Mouse (Mus musculus) 416B (cell line): ENCODE data around the gene Rgs6.

Experiments used
- DNase-seq: peaks from one replicate; pipeline ENCODE4 v3.0.0; 2011; ENCODE audit warnings: low read depth

The Rgs6 gene

DNA sequence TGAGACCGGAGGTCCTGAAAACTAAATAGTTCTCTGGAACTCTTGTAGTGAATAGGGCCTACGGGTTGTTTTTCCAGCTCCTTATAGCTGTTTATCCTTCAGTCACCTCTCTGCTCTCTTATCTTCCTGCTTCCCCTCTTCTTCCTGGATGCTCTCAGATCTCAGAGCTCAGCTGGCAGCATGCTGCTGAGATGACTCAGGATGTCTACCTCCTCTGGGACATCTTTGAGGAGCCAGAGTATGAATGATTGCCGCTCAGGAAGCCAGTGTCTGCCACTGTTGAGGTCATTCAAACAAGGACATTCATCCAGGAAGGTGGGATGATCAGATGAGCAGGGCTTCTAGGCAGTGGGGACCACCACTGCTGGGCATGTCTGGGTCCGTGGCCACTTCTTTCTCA is 498.9 kb downstream of the Rgs6 start:
- no peak for DNase-seq

- DNase-seq: no peak
Observed at GRCm38 (mm10) chr12:83087555-83087954, 499.5 kb downstream of the Rgs6 start.

- DNase-seq: no peak
Observed at GRCm38 (mm10) chr12:83092001-83092400, 503.9 kb downstream of the Rgs6 start.

DNA sequence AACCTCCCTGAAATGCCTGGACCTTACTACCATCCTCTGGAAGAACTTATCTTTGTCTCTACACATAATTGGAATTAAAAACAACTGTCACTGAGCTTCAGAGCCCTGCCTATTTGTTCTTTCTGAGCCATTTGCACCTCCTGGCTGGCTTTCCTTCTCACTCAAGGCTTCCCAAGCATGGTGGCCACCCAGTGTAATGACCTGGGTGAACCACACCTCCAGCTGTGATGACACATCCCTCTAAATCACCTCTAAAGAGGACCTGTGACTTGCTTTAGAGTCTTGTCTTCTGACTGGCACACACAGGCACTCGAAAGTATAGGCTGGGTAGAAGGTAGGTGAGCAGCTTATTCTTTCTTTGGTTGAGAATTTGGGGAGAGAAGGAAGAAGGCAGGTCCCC is 509.7 kb downstream of the Rgs6 start:
- no peak for DNase-seq

DNA sequence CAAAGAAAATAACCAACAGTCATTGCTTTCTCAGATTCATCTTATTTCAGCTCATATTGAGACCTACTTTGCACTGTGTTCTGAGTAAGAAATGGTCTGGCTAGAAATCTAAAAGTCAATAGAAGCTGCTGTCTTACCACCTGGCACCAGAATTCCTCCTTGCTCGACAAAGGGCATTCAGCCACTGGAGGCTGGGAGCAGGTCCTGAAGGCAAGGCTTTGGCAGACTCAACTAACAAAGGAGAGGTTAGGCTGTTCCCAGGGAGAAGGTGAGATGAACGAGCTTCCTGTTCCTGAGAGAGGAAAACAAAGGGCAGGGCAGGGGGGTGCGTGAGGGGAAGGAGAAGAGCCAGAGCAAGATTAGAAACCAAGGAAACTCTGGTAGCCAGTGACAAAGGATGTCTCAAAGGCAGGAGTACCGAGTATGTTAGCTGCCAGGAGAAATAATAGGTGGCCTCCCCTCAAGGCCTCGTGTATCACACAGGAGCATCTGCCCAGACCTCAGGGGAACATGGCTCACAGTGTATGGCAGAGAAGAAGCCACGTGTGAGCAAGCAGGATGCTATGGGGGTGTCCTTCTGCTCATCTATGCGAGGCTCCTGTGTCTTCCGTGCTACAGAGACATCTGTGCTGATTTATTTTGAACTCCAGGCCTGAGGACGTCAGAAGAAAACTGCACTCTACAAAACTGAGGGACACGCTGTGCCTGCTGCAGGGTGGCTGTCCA is 510.7 kb downstream of the Rgs6 start:
- no peak for DNase-seq

DNA sequence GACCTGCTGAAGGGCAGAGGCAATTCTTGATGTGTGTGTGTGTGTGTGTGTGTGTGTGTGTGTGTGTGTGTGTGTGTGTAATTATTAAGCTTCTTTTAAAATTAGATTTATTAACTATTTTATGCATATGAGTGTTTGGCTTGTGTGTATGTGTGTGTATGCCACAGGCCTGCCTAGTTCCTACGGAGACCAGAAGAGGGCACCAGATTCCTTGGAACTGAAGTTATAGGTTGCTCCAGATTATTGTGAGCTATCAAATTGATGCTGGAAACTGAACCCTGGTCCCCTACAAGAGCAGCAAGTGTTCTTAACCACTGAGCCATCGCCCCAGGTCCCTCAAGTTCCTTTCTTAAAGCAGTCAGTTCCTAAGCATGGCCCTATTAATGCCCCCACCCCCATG is 511.8 kb downstream of the Rgs6 start:
- DNase-seq: peak; percentile 18

DNA sequence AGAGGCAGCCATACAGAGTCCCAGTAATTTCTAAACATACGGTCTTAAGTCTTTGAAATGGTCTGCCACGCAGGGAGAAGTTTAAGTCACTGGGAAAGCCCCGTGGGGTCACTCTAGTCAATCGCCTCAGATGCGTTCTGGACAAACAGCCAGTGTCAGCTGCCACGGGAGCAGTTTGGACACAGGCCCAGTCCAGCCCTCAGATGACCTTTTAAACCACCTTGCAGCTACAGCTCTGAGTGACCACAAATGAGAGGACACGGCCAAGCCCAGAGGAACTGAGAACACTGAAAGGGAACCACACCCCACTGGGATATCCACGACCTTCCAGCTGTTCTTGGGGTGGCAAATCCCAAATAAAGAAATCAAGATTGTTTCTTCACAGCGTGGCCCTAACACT is 512.3 kb downstream of the Rgs6 start:
- DNase-seq: no peak

- DNase-seq: no peak
Observed at GRCm38 (mm10) chr12:83100848-83101247, 512.8 kb downstream of the Rgs6 start.

DNA sequence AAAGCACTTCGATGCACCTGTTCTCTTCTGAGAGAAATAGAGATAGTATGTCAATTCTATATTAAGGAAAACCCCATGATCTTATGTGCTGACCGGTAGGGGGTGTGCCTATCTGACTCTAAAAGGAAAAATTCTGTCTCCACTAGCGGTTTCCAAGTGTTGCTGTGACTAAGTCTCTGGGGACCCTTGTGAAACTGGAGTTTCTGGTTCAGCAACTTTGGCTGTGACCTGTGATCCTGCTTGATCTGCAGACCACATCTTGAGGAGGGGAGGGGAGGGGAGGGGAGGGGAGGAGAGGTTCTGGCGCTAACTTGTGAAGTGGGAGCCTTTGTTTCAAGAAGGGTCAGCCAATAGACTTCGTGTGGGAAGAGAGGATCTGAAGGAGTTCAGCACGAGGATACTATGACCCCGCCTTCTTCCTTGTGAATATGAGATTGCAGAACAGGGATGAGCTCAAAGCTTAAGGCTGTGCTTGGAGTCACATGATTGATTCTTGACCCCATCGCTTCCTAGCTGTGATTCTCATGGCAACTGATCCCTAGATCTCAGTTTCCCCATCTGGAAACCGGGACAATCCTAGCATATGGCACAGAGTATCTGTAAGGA is 517.5 kb downstream of the Rgs6 start:
- DNase-seq: no peak

DNA sequence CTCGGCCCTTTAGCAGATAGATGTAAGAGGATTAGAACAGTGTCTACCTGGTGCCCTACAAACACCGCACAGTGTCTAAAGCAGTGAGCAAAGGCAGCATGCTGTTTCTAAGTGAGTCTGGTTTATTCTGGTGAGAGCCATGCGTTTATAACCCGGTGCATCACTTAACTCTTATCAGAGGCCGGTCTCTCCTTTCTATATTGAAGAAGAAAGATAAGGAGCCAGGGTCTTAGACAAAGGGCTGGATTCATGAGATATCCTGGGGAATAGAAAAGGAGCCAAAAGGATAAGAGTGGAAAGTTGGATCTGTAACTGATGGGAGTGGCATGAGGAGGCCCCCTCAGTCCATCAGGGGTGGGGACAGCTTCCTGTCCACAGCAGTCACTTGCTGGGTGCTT is 518.0 kb downstream of the Rgs6 start:
- no peak for DNase-seq

DNA sequence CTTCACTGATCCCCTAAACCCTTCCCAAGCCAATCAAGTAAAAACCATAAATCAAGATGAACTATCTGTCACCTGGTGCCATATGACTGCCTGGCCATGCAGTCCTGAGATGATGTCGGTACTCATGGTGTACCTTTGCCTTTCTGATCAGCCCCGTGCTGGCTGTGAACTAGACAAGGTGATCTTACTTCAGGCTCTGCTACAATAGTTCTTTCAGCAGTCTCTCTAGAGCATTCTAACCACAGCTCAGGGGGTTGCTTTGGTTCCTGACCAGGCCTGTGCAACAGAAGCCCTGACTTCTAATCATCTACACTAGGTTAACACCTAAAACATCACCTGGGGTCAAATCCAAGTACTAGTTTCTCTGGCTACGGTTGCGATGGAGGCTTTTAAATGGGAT is 521.4 kb downstream of the Rgs6 start:
- no peak for DNase-seq

- no peak for DNase-seq
Observed at GRCm38 (mm10) chr12:83109891-83110630, 522.0 kb downstream of the Rgs6 start.

- no peak for DNase-seq
Observed at GRCm38 (mm10) chr12:83110711-83111110, 522.6 kb downstream of the Rgs6 start.

GRCm38 (mm10) chr12:83112283-83112682 is 524.2 kb downstream of the Rgs6 start:
- DNase-seq: no peak

DNA sequence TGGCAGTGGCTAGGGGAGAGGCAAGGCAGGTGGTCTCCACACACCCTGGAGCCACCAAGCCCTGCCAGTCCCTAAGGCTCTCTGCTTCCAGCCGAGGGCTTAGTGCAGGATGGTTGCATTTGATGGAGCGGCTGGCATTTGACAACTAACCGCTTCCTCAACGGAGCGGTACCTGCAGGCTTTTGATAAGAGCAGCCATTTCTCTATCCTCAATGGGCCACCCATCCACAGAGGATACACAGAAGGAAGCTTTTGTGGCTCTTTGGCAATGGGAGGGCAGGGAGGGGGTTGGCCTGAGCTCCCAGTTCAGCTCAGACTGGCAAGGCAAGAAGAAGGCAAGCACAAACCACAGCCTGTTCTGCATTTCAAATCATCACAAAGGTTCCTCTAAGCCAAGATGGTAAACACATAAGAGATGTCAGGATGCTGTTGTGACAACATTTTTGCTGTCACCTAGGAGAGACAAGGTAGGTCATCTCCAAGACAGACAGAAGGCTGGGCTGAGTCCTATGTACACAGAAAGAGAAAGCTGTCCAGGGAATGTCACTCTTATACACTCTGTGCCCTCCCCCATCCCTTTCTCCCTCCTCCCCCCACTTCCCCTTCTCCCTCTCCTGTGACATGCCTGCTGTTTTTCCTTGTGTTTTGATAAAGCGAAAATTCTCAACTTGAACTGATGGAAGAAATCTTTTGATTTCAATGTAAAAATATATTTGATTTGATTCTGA is 525.0 kb downstream of the Rgs6 start:
- no peak for DNase-seq

DNA sequence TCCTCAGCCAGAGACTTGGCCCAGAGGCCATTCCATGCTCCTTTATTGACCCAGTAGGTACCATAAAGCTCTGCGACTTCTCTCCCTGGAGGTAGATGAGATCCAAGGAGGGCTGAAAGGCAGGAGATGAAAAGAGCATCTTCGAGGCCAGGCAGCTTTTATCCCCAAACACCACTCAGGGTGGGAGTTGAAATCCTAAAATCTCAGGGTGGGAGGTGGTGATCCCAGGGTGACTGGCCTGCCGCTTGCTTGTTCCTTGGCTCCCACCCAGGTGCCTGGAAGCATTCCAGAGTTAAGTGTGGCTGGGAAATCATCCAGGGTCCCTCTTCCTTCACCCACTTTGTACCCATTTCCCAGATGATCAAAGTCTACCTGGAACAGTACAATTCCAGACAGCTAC is 525.9 kb downstream of the Rgs6 start:
- DNase-seq: no peak

- peak; percentile 21 for DNase-seq
Observed at GRCm38 (mm10) chr12:83114396-83115053, 526.4 kb downstream of the Rgs6 start.

DNA sequence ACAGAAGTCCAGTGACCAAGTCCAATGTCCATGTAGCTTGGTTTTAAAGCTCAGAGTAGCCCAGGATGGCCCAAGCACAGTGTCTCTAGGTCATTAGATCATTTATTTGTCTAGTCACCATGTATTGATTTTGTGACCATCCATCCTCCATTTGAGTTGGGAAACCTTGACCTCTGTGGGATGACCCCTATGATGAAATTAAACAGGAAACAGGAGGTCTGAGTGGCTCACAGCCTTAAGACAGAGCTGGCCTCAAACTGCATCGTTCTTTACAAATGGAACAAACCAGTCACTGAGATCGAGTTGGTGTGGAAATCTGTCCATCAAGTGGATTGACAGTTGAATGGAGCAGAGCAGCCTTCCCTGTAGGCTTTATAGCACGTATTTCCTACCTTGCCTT is 536.0 kb downstream of the Rgs6 start:
- DNase-seq: peak; percentile 55

DNA sequence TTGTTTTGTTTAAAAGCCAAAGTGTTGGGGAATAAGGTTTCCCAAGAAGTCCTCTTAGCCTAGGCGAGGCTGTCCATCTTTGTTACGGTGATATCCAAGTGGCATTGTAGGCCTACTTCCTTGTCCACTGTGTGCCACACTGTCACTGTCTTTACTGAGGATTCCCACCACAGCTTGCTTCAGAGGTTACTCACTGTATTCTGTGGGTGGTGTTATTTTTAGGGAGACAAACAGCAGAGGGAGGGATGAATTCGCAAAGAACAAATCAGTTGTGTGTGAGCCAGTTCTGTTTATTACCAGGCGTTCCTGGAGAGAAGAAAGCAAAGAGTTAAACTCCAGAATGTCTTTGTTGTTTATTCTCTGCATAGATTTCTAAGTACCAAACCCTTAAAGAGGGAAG is 537.2 kb downstream of the Rgs6 start:
- DNase-seq: no peak

DNA sequence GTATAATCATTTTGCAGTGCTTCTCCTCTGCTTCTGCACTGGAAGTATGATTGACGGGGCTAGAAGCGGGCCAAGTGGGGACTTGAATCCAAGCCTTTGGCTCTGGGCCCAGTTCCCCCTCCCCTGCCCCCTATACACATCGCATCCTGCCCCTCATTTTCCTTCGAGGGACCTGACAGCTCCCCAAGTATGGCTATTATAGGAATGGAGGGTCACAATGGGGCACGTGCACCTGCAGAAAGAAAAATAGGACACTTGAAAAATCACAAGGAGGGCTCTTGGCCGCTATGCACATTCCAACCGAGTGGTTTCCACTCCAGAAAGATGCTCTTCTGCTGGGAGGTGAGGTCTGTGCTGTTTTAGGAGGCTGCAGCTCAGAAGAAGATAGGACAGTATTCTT is 538.8 kb downstream of the Rgs6 start:
- no peak for DNase-seq

- DNase-seq: no peak
Observed at GRCm38 (mm10) chr12:83127955-83128354, 539.9 kb downstream of the Rgs6 start.

DNA sequence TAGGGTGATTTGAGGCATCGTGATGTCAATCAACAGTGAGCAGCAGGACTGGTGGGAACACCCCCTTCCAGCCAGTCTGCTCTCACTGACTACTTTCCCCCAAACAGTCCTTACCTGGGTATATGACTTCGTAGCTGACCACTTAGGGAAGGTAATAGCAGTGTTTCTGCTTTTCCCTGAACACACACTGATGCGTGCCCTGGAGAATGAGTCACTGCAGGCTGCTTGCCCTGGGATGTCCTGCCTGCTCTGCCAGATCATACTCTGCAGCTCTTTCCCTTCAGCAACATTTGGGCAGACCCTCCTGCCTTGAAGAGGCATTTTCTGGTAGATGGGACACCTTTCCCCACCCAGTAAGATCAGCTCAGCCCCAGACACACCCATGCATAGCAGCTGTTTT is 540.5 kb downstream of the Rgs6 start:
- no peak for DNase-seq
